ENCODE assay signal across 22 mouse cellular contexts in the genomic region with DNA sequence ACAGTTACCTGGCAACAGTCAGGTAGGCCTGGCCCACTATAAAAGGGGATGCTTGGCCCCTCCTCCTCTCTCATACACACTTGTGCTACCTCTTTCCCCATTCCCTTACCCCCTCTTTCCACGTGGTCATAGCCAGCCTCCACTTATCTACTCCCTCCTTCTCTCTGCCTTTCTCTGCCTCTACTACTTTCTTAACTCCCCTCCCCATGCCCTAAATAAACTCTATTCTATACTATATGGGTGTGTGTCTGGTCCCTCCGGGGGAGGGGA. TPM values are rescaled to one million over a fixed set of nuclear protein-coding genes. Genes with fewer than 3 reads are reported as not detected.
"Had no signal": no experiment of that assay in that cellular context is flagged by ENCODE, and none has a peak within 500 bp of the region (broad histone marks: within the 10 kb centered on the region; RNA-seq: fewer than 3 reads in every experiment).

No protein-coding gene starts in this region.

- H3K27me3 ChIP-seq: heart, embryonic 15.5 days; hindbrain, embryonic 13.5 days; limb, embryonic 12.5 days had no signal

- H3K9me3 ChIP-seq: heart, embryonic 13.5 days; heart, embryonic 15.5 days; hindbrain, embryonic 13.5 days; hindbrain, embryonic 15.5 days; limb, embryonic 10.5 days; limb, embryonic 12.5 days had no signal

- H3K4me3 ChIP-seq: heart, adult 2 months; heart, embryonic 13.5 days; heart, embryonic 15.5 days; hindbrain, embryonic 13.5 days; hindbrain, embryonic 15.5 days; layer of hippocampus, adult 2 months; left cerebral cortex, adult 2 months; limb, embryonic 10.5 days; limb, embryonic 12.5 days had no signal

- H3K9ac ChIP-seq: heart, embryonic 13.5 days; heart, embryonic 15.5 days; hindbrain, embryonic 13.5 days; hindbrain, embryonic 15.5 days; limb, embryonic 12.5 days had no signal

- H3K4me1 ChIP-seq: heart, embryonic 13.5 days; heart, embryonic 15.5 days; hindbrain, embryonic 13.5 days; hindbrain, embryonic 15.5 days; limb, embryonic 12.5 days had no signal

- H3K4me2 ChIP-seq: heart, embryonic 11.5 days; heart, embryonic 13.5 days; heart, embryonic 15.5 days; hindbrain, embryonic 13.5 days; hindbrain, embryonic 15.5 days; limb, embryonic 12.5 days; liver, embryonic 11.5 days had no signal

- DNase-seq: gastrocnemius, postnatal 14 days; gastrocnemius, postnatal 36 days; heart, adult 2 months; heart, postnatal 14 days; heart, postnatal 36 days; kidney, adult 11 months; kidney, adult 8-10 months; kidney, postnatal 10 days; kidney, postnatal 25 days; liver had no signal

- ATAC-seq: hindbrain, postnatal 0 days had no signal

- H3K27ac ChIP-seq: heart, adult 2 months; heart, embryonic 13.5 days; heart, embryonic 15.5 days; hindbrain, embryonic 13.5 days; hindbrain, embryonic 15.5 days; hindbrain, postnatal 0 days; layer of hippocampus, adult 2 months; left cerebral cortex, adult 2 months; limb, embryonic 10.5 days; limb, embryonic 12.5 days had no signal

- H3K36me3 ChIP-seq: heart, embryonic 13.5 days; heart, embryonic 15.5 days; hindbrain, embryonic 13.5 days; hindbrain, embryonic 15.5 days; limb, embryonic 10.5 days; limb, embryonic 12.5 days had no signal

RNA-seq across cellular contexts. Expression of gene Spic, which starts 32.9 kb away (rescaled TPM):
- polyA plus RNA-seq: heart, embryonic 11.5 days; hindbrain, embryonic 11.5 days; hindbrain, embryonic 15.5 days; hindbrain, postnatal 0 days; limb, embryonic 10.5 days; limb, embryonic 12.5 days had no signal
